Mouse (Mus musculus) intestine, embryonic 14.5 days (tissue): ENCODE measurements at regions not wholly inside any gene's neighbourhood (a gene's known extent, or its start where the extent isn't known, plus 50 kb on each side); places are given as distances from the start of the nearest gene placed in this dataset.

Experiments used
- ATAC-seq: fragments of 200-750 bp; cut with Nextera tagmentation; replicated peaks from 2 replicates; pipeline ENCODE4 v1.8.0; 2017; ENCODE audit warnings: low read depth, moderate number of reproducible peaks, moderate TSS enrichment, moderate library complexity; ENCODE audit not compliant: low FRiP score, low TSS enrichment
- DNase-seq: peaks from one replicate; pipeline ENCODE4 v3.0.0-alpha.2; 2018; ENCODE audit warnings: low spot score
- H3K27ac ChIP-seq: fragments of 300-500 bp; sonication (generic); 2 replicates; pipeline ENCODE4 v1.5.1; 2014; ENCODE audit warnings: low read depth, mild to moderate bottlenecking, control low read depth
- H3K27me3 ChIP-seq: fragments of 300-500 bp; sonication (generic); replicated peaks from 2 replicates; pipeline ENCODE4 v1.6.1; 2014; ENCODE audit warnings: low read length, control low read depth; ENCODE audit not compliant: control insufficient read depth, insufficient read depth
- H3K36me3 ChIP-seq: fragments of 300-500 bp; sonication (generic); 2 replicates; pipeline ENCODE4 v1.6.1; 2014; ENCODE audit warnings: low read length, control low read depth; ENCODE audit not compliant: control insufficient read depth, insufficient read depth
- H3K4me1 ChIP-seq: fragments of 300-500 bp; sonication (generic); replicated peaks from 2 replicates; pipeline ENCODE4 v1.6.1; 2014; ENCODE audit warnings: low read length, control low read depth, mixed read lengths; ENCODE audit not compliant: control insufficient read depth, insufficient read depth
- H3K4me2 ChIP-seq: fragments of 300-500 bp; sonication (generic); 2 replicates; pipeline ENCODE4 v1.6.1; 2014; ENCODE audit warnings: low read length
- H3K4me3 ChIP-seq: fragments of 300-500 bp; sonication (generic); 2 replicates; pipeline ENCODE4 v1.5.1; 2014; ENCODE audit warnings: low read depth, low read length, control low read depth, mixed read lengths
- H3K9ac ChIP-seq: fragments of 300-500 bp; sonication (generic); 2 replicates; pipeline ENCODE4 v1.6.1; 2014; ENCODE audit warnings: mild to moderate bottlenecking, low read length
- H3K9me3 ChIP-seq: fragments of 300-500 bp; sonication (generic); 2 replicates; pipeline ENCODE4 v1.6.1; 2016; ENCODE audit warnings: low read length, control low read depth; ENCODE audit not compliant: control insufficient read depth
- WGBS: fragments of 180-500 bp; shearing (Covaris S2); extraction: QIAGEN DNeasy Blood & Tissue Kit; methylation state at CpG from one replicate; pipeline ENCODE4 v1.1.7; 2014; 5-methylcytosine and 5-hydroxymethylcytosine counted together

GRCm38 (mm10) chr10:96956449-96956834 is 339.6 kb downstream of the Btg1 start:
- ATAC-seq, result no peak
- Histone ChIP-seq H3K4me3 (no peak overlapping the region), H3K9me3 (no peaks in the 10 kb centered on the region), H3K9ac (no peak overlapping the region), H3K27me3 (no peaks in the 10 kb centered on the region), H3K27ac (no peak overlapping the region), H3K4me2 (no peak overlapping the region), H3K4me1 (peaks cover 9% of the 10 kb centered on the region), H3K36me3 (no peaks in the 10 kb centered on the region)
- DNase-seq, result no peak
- 83% methylated on average over 5 of the region's 5 CpGs for WGBS

- peaks cover 9% of the 10 kb centered on the region for H3K4me1 ChIP-seq
- H3K27me3 ChIP-seq, result no peaks in the 10 kb centered on the region
- 64% methylated on average over 2 of the region's 2 CpGs for WGBS
- no peak overlapping the region for H3K4me2 ChIP-seq
- no peaks in the 10 kb centered on the region for H3K9me3 ChIP-seq
- no peak overlapping the region for H3K27ac ChIP-seq
- H3K9ac ChIP-seq, result no peak overlapping the region
- ATAC-seq (no peak), DNase-seq (no peak)
- no peak overlapping the region for H3K4me3 ChIP-seq
- H3K36me3 ChIP-seq, result no peaks in the 10 kb centered on the region
Measured at GRCm38 (mm10) chr10:96957019-96957418, 340.2 kb downstream of the Btg1 start.

- 93% methylated on average over 1 of the region's 1 CpGs for WGBS
Measured at GRCm38 (mm10) chr10:96969825-96970224, 353.0 kb downstream of the Btg1 start.

GRCm38 (mm10) chr10:96970737-96971136 is 353.9 kb downstream of the Btg1 start:
- Histone ChIP-seq H3K36me3 (no peaks in the 10 kb centered on the region), H3K27me3 (no peaks in the 10 kb centered on the region), H3K9me3 (no peaks in the 10 kb centered on the region), H3K27ac (no peak overlapping the region), H3K9ac (no peak overlapping the region), H3K4me2 (no peak overlapping the region), H3K4me1 (no peaks in the 10 kb centered on the region), H3K4me3 (no peak overlapping the region)
- ATAC-seq (no peak), DNase-seq (no peak)
- 87% methylated on average over 4 of the region's 4 CpGs for WGBS

More at GRCm38 (mm10) chr10:96969825-96970224, 353.0 kb downstream of the Btg1 start:
- Histone ChIP-seq H3K27ac (no peak overlapping the region), H3K36me3 (no peaks in the 10 kb centered on the region), H3K4me1 (no peaks in the 10 kb centered on the region), H3K9ac (no peak overlapping the region), H3K27me3 (no peaks in the 10 kb centered on the region), H3K9me3 (no peaks in the 10 kb centered on the region), H3K4me3 (no peak overlapping the region), H3K4me2 (no peak overlapping the region)
- ATAC-seq, result no peak
- DNase-seq, result no peak

GRCm38 (mm10) chr10:96971810-96972209 is 355.0 kb downstream of the Btg1 start:
- H3K4me1 ChIP-seq, result no peaks in the 10 kb centered on the region
- ATAC-seq (no peak), DNase-seq (no peak)
- H3K9me3 ChIP-seq, result no peaks in the 10 kb centered on the region
- no peak overlapping the region for H3K9ac ChIP-seq
- 76% methylated on average over 3 of the region's 3 CpGs for WGBS
- H3K27me3 ChIP-seq, result no peaks in the 10 kb centered on the region
- no peak overlapping the region for H3K27ac ChIP-seq
- no peak overlapping the region for H3K4me2 ChIP-seq
- H3K4me3 ChIP-seq, result no peak overlapping the region
- no peaks in the 10 kb centered on the region for H3K36me3 ChIP-seq

- Histone ChIP-seq H3K4me3 (no peak overlapping the region), H3K4me1 (no peaks in the 10 kb centered on the region), H3K9me3 (no peaks in the 10 kb centered on the region), H3K9ac (no peak overlapping the region), H3K36me3 (no peaks in the 10 kb centered on the region), H3K27me3 (no peaks in the 10 kb centered on the region), H3K27ac (no peak overlapping the region), H3K4me2 (no peak overlapping the region)
- WGBS, result 60% methylated on average over 2 of the region's 2 CpGs
- no peak for DNase-seq
- ATAC-seq, result no peak
Measured at GRCm38 (mm10) chr10:96974326-96974977, 357.6 kb downstream of the Btg1 start.

- H3K27me3 ChIP-seq, result no peaks in the 10 kb centered on the region
- H3K36me3 ChIP-seq, result no peaks in the 10 kb centered on the region
- H3K4me1 ChIP-seq, result no peaks in the 10 kb centered on the region
- H3K9me3 ChIP-seq, result no peaks in the 10 kb centered on the region
- DNase-seq (no peak), ATAC-seq (no peak)
- no peak overlapping the region for H3K4me3 ChIP-seq
- H3K4me2 ChIP-seq, result no peak overlapping the region
- H3K9ac ChIP-seq, result no peak overlapping the region
- no peak overlapping the region for H3K27ac ChIP-seq
Measured at GRCm38 (mm10) chr10:96976691-96977090, 359.9 kb downstream of the Btg1 start.

- Histone ChIP-seq H3K4me1 (no peaks in the 10 kb centered on the region), H3K9ac (no peak overlapping the region), H3K4me3 (no peak overlapping the region), H3K27me3 (no peaks in the 10 kb centered on the region), H3K27ac (no peak overlapping the region), H3K4me2 (no peak overlapping the region), H3K9me3 (no peaks in the 10 kb centered on the region), H3K36me3 (no peaks in the 10 kb centered on the region)
- no peak for DNase-seq
- ATAC-seq, result no peak
- 82% methylated on average over 3 of the region's 3 CpGs for WGBS
Measured at GRCm38 (mm10) chr10:96980494-96980831, 363.7 kb downstream of the Btg1 start.

GRCm38 (mm10) chr10:96980832-96981515 is 364.2 kb downstream of the Btg1 start:
- Histone ChIP-seq H3K27ac (0 out of 2 replicates have a peak overlapping the region, but pooled peaks have one; percentile 16), H3K4me3 (no peak overlapping the region), H3K9ac (no peak overlapping the region), H3K36me3 (no peaks in the 10 kb centered on the region), H3K4me2 (no peak overlapping the region), H3K4me1 (no peaks in the 10 kb centered on the region), H3K27me3 (no peaks in the 10 kb centered on the region), H3K9me3 (no peaks in the 10 kb centered on the region)
- ATAC-seq, result peak; percentile 60; the same call in 1 of the 2 replicates
- no peak for DNase-seq
- WGBS, result 76% methylated on average over 9 of the region's 9 CpGs
